Mouse (Mus musculus) right cerebral cortex, adult 2 months (tissue): ENCODE measurements at regions not wholly inside any gene's neighbourhood (a gene's known extent, or its start where the extent isn't known, plus 50 kb on each side); places are given as distances from the start of the nearest gene placed in this dataset.
"Not testable (repeated sequence)": the region's sequence is repeated elsewhere in the genome, so short reads cannot be mapped to it uniquely, and the experiment has no call there.

Experiments
- DNase-seq, 2 experiments: peaks; one replicate each; pipeline ENCODE4 v3.0.0; 2021 to 2022; ENCODE audit warnings: low spot score in 2 of 2

GRCm38 (mm10) chr15:92997933-92998332 is 277.0 kb downstream of the Gxylt1 start:
- no peak for DNase-seq

DNA sequence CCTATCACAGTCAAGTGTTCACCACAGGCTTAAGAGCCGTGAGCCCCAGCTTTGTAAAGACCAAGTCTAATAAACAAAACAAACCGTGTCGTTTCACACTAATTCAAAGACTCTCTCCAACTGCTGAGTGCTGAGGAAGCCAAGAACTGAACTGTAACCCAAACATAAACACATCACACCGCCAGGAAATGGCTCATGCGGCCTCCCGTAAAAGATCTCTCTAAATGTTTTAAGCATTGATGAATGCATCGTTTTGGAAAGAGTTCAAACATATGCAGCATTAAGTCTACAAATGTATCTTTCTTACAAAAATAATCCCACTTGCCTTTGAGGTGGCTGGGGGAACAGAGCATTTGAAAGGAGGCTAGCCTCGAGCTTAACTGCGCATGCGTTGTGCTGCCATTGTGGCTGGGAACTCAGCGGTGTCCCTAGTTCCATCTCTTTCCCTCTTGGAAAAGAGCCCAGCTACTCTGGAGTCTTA is 280.7 kb downstream of the Gxylt1 start:
- peak in 1 of 2 experiments; percentile 29 for DNase-seq

DNA sequence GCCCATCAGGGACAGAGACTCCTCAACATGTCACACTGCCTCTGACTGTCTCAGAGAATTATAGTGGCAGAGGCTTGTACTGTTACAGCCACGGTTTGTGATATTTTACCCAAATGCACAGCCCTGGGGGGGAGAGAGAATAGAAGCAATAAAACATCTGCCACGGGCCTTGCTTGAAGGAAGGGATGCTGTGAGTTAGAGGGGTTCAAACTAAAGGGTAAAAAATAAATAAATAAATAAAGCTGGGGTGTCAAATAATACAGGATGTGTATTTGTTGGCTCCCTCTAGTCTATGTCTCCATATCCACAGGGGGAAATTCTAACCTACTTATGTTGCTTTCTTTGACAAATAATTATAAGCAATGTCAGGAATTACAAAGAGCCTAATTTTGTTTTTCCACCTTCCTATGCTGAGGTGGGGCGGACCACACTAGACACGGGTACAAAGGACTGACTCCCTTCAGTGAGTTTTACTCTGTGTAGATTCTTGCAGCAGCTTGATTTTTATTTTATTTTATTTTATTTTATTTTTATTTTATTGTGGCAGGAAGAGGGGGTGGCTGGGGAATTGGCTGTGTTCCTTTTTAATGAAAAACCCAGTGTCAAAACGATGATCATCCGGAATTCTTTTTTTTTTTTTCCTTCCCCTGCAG is 281.3 kb downstream of the Gxylt1 start:
- DNase-seq, result no peak

- peak; percentile 15 to 33 for DNase-seq
Observed at GRCm38 (mm10) chr15:92975774-92976173, 299.2 kb downstream of the Gxylt1 start.

DNA sequence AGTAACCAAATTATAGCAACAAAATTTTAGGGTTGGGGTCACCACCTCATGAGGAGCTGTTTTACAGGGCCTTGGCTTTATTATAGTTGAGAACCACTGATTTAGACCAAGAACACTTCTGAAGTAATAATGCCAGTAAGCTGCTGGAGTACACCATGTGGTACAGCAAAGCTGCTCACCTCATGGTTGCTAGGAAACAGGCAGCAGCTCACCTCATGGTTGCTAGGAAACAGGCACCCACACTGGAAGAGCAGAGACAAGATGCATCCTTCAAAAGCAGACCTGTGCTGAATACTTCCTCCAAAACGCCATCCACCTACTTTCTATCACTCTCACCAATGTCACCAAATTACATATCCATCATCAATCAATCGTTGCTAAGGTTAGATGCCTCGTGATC is 300.0 kb downstream of the Gxylt1 start:
- DNase-seq, result peak; percentile 50 to 64

DNA sequence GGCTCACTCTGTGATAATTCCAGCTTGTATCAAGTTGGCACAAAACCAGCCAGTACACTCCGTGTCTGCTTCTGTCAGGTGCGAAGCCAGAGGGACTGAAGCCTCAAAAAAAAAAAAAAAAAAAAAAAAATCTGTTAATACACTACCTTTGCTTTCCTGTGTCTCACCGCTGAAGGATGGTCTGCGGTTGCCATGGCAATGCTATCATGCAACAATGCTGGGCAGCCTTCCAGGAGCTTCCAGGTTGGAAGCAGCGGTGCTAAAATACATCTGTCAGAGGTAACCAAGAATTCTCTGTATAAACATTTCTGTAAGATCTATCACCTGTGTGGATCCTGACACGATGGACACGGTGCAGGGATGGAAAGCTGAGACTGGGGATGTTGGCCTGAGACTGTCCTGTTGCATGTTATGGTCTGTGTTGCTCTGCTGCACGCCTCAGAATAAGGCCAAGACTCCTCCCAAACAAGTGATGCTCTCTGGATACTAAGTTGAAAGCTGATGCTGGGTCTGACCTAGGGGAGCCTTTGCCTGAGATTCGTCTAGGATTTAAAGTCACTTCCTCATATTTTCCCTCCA is 301.2 kb downstream of the Gxylt1 start:
- DNase-seq, result peak in 1 of 2 experiments; percentile 12

DNA sequence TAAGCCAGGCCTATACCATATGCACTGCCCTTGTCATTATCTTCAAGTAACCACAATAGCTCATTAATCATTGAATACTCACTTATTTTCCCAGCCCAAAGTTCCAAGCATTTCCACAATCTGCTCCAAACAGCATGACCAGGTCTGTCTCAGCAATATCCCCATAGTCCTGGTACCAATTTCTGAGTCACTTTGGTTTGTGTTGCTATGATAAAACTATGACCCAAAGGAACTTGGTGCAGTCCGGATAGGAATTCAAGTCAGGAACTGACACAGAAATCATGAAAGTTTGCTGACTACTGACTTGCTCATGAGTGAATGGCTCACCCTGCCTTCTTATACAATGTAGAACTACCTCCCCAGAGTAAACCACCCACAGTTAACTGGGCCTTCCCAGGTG is 309.4 kb downstream of the Gxylt1 start:
- DNase-seq, result no peak

- DNase-seq, result no peak
Observed at GRCm38 (mm10) chr15:92964901-92965300, 310.1 kb downstream of the Gxylt1 start.

GRCm38 (mm10) chr15:92964131-92964530 is 310.8 kb downstream of the Gxylt1 start:
- DNase-seq, result no peak

- DNase-seq, result not testable (repeated sequence)
Observed at GRCm38 (mm10) chr15:92950912-92951311, 324.1 kb downstream of the Gxylt1 start.

DNA sequence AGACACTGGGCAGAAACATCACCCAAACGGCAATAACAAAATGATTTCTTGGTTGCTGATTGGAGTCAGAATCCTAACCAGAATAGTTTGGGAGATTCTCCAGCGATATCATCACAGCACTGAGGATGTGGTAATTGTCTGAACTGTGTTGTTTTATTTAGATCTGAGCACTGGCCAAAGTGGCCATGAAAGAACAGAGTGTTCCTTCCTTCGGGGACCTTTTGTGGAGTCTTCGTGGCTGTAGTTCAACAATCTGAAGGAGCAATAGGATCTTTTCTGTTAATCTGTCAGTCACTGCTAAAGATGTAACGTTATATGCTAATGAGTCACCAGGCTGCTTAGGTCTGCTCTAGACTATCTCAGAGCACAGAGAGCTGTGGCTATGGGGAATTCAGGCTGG is 328.8 kb downstream of the Gxylt1 start:
- DNase-seq, result no peak

- peak in 1 of 2 experiments; percentile 3 for DNase-seq
Observed at GRCm38 (mm10) chr15:92903821-92904220, 371.2 kb downstream of the Gxylt1 start.

DNA sequence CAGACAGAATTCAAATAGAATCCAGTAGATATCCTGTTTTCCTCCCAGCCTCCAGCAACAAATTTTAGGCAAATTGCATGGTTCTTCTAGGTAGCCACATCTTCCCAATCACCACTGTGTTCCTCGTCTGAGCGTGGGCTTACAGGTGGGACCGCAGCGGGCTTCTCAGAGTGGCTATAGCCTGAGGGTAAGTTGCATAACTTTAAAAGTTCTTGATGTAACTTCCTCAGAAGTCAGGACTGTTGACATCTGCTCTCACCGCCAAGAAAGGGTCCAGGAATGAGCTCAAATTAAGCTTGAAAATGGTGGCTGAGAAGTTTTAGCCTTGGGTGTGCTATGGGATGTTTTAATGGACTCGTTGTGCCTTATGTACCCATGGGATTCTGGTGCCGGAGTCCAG is 377.7 kb downstream of the Gxylt1 start:
- DNase-seq, result no peak

DNA sequence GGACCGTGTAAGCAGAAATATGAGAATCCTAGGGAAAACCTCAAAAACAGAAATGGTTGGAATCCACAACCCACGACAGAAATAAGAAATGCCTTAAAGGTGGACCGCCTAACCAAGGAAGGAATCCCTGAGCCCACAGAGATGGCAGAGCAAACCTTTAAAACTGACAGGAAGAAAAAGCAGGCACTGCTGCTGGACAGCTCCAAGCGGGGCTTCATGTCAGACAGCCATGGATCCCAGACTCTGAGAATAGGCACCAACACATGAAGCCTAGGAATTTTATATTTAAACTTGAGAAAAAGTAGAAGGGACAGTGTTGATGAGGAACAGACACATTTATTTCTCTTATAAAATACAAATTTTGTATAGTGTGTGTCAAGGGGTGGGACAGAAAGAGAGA is 379.1 kb downstream of the Gxylt1 start:
- DNase-seq, result no peak

GRCm38 (mm10) chr15:92876438-92876837 is 398.5 kb downstream of the Gxylt1 start:
- no peak for DNase-seq

GRCm38 (mm10) chr15:92864106-92864505 is 410.9 kb downstream of the Gxylt1 start:
- DNase-seq, result no peak

- no peak for DNase-seq
Observed at GRCm38 (mm10) chr15:92850854-92851253, 424.1 kb downstream of the Gxylt1 start.

DNA sequence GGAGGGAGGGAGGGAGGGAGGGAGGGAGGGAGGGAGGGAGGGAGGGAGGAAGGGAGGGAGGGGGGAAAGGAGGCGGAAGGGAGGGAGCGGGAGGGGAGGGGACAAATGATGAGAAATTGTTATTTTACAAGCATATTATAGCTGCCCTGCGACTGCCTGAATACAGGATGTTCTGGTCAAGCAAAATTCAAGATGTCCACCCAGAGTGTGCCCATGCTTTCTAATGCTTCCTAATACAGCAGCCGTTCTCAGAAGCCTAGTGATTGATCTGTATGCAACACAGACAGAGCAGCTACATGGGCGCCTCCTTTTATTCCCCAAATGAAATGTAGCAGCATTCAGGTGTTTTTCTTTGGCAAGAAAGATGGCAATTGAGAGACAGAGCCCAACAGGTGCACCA is 434.9 kb downstream of the Gxylt1 start:
- no peak for DNase-seq

GRCm38 (mm10) chr15:92839611-92840010 is 435.4 kb downstream of the Gxylt1 start:
- no peak for DNase-seq

GRCm38 (mm10) chr15:92826136-92826535 is 429.5 kb downstream of the Pdzrn4 start:
- no peak for DNase-seq
